In the genomic region with DNA sequence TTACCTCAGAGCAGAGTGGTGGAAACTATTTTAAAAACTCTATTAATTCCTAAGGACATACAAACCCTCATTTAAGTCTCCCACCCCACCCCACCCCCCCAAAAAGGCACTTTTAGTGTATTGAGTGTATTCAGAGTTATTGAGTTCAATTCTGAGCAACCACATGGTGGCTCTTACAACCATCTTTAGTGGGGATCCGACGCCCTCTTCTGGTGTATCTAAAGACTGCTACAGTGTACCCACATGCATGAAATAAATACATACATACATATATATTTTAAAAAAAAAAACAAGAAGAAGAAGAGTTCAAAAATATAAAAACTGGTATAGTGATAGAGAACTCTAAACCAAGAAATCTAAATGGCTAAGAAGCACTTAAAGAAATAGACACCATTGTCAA, we compare ENCODE assay signal across 27 mouse cellular contexts.
DNase-seq lines count a peak whose midpoint lies in the region; TF ChIP-seq lines count a peak whose summit lies in the region.
"Had no signal": no experiment of that assay in that cellular context is flagged by ENCODE, and none has a peak within 500 bp of the region (broad histone marks: within the 10 kb centered on the region; RNA-seq: fewer than 3 reads in every experiment).

No protein-coding gene starts in this region.

- H3K36me3 ChIP-seq in MEL (ENCODE audit: control insufficient read depth in 1 of 2, insufficient read depth in 2 of 2, low read length in 2 of 2): no peaks in the 10 kb centered on the region
- H3K36me3 ChIP-seq in limb, embryonic 10.5 days: no peaks in the 10 kb centered on the region
- H3K36me3 ChIP-seq: embryonic facial prominence, embryonic 10.5 days; forebrain, embryonic 15.5 days; G1E; heart, embryonic 12.5 days; hindbrain, embryonic 12.5 days; midbrain, embryonic 13.5 days had no signal

- H3K9me3 ChIP-seq in MEL (replicated peaks; ENCODE audit: insufficient read depth, low read length): no peaks in the 10 kb centered on the region; the same call in 1 of the 2 replicates
- H3K9me3 ChIP-seq in limb, embryonic 10.5 days (replicated peaks): no peaks in the 10 kb centered on the region
- H3K9me3 ChIP-seq: forebrain, embryonic 15.5 days had no signal

- no peaks in the 10 kb centered on the region for H3K27me3 ChIP-seq in MEL (ENCODE audit: control insufficient read depth in 1 of 2, insufficient read depth in 2 of 2, low read length in 2 of 2)
- no peaks in the 10 kb centered on the region for H3K27me3 ChIP-seq in limb, embryonic 10.5 days (ENCODE audit: low read depth, poor library complexity, severe bottlenecking)
- H3K27me3 ChIP-seq: forebrain, embryonic 15.5 days; heart, embryonic 12.5 days; hindbrain, embryonic 12.5 days; midbrain, embryonic 13.5 days had no signal

- TF ChIP-seq CTCF in lung, adult 2 months (IDR thresholded peaks at IDR 0.05; ENCODE audit: insufficient read depth, low read length): no peak
- no peak; a peak in 1 of 6 replicates for TF ChIP-seq CTCF in MEL (IDR thresholded peaks at IDR 0.05 in 2 of 3, conservative IDR thresholded peaks at IDR 0.05 in 1 of 3; ENCODE audit: control insufficient read depth in 1 of 3, insufficient read depth in 1 of 3, low read depth in 2 of 3, low read length in 3 of 3, poor library complexity in 1 of 3, severe bottlenecking in 1 of 3)

- H3K4me3 ChIP-seq in lung, adult 2 months (replicated peaks; ENCODE audit: extremely low read depth, low read depth, low read length): no peak overlapping the region
- no peak overlapping the region for H3K4me3 ChIP-seq in MEL (ENCODE audit: control insufficient read depth in 1 of 2, insufficient read depth in 1 of 2, low read depth in 2 of 2, low read length in 2 of 2)
- no peak overlapping the region for H3K4me3 ChIP-seq in limb, embryonic 10.5 days
- H3K4me3 ChIP-seq: embryonic facial prominence, embryonic 10.5 days; forebrain, embryonic 15.5 days; heart, embryonic 12.5 days; hindbrain, embryonic 12.5 days; midbrain, embryonic 13.5 days had no signal

- 39% methylated on average over 2 of the region's 2 CpGs for WGBS in lung, adult 2 months
- 38% methylated on average over 2 of the region's 2 CpGs for WGBS in limb, embryonic 10.5 days

- H3K27ac ChIP-seq in MEL (ENCODE audit: control insufficient read depth, low read depth, low read length): no peak overlapping the region
- no peak overlapping the region for H3K27ac ChIP-seq in limb, embryonic 10.5 days
- H3K27ac ChIP-seq: embryonic facial prominence, embryonic 10.5 days; forebrain, embryonic 15.5 days; hindbrain, embryonic 12.5 days; midbrain, embryonic 13.5 days had no signal

- TF ChIP-seq RAD21 in MEL (IDR thresholded peaks at IDR 0.05; ENCODE audit: low read depth, low read length): no peak; the same call in none of the 2 replicates

- H3K4me1 ChIP-seq in lung, adult 2 months (ENCODE audit: control insufficient read depth, insufficient read depth, low read length): no peaks in the 10 kb centered on the region
- H3K4me1 ChIP-seq in MEL (ENCODE audit: control insufficient read depth in 1 of 2, insufficient read depth in 2 of 2, low read length in 2 of 2): no peaks in the 10 kb centered on the region
- no peaks in the 10 kb centered on the region for H3K4me1 ChIP-seq in limb, embryonic 10.5 days
- H3K4me1 ChIP-seq: embryonic facial prominence, embryonic 10.5 days; forebrain, embryonic 15.5 days; heart, embryonic 12.5 days; hindbrain, embryonic 12.5 days; midbrain, embryonic 13.5 days had no signal

- TF ChIP-seq EP300 in MEL (IDR thresholded peaks at IDR 0.05; ENCODE audit: low read depth in 1 of 2, low read length in 2 of 2): no peak

- no peak for TF ChIP-seq POLR2A in lung, adult 2 months (IDR thresholded peaks at IDR 0.05; ENCODE audit: borderline replicate concordance, extremely low read depth, low read depth, low read length)
- TF ChIP-seq POLR2A in MEL (IDR thresholded peaks at IDR 0.05; ENCODE audit: control insufficient read depth in 1 of 2, insufficient read depth in 1 of 2, low read depth in 1 of 2, low read length in 2 of 2, poor library complexity in 1 of 2): no peak

- H3K79me2 ChIP-seq in MEL (ENCODE audit: control insufficient read depth, insufficient read depth, low read length, poor library complexity): no peaks in the 10 kb centered on the region

- DNase-seq in lung, postnatal 36 days: peak; percentile 11
- DNase-seq in lung, adult 2 months: no peak
- DNase-seq in CD4-positive helper T cell, adult 2 months (ENCODE audit: low read depth, low spot score): peak; percentile 32
- DNase-seq in MEL (ENCODE audit: low read depth, low spot score): peak; percentile 15
- peak; percentile 45 for DNase-seq in naive thymus-derived CD4-positive, alpha-beta T cell, adult 2 months (ENCODE audit: low read depth)
- no peak for DNase-seq in cerebellum, adult 9-11 months
- DNase-seq in limb, embryonic 10.5 days (ENCODE audit: low spot score): no peak
- no peak for DNase-seq in lung, postnatal 14 days
- DNase-seq: adrenal gland, postnatal 25 days; cerebellum, adult 9-10 months; gastrocnemius, postnatal 25 days; heart, adult 18-20 months; heart, postnatal 10 days; kidney, adult 11 months; kidney, postnatal 4 days; layer of hippocampus, adult 9-11 months; left cerebral cortex, postnatal 4 days; liver; liver, postnatal 0 days; lung, postnatal 10 days; retina, postnatal 1 day had no signal

- H3K9ac ChIP-seq in MEL (ENCODE audit: control insufficient read depth, low read depth, low read length, poor library complexity, severe bottlenecking): no peak overlapping the region
- H3K9ac ChIP-seq: forebrain, embryonic 15.5 days; heart, embryonic 12.5 days; hindbrain, embryonic 12.5 days; liver, postnatal 0 days; midbrain, embryonic 13.5 days had no signal

TF ChIP-seq in MEL, 35 proteins besides CTCF, POLR2A, EP300 and RAD21:
- TF ChIP-seq SMC3 (IDR thresholded peaks at IDR 0.05; ENCODE audit: low read depth, low read length): 0 out of 2 replicates have a peak, but pooled peaks have one; percentile 15
- TF ChIP-seq HCFC1 (IDR thresholded peaks at IDR 0.05; ENCODE audit: low read depth, low read length): no peak
- no peak for TF ChIP-seq GATA1 (IDR thresholded peaks at IDR 0.05; ENCODE audit: low read depth, low read length)
- no peak for TF ChIP-seq SIN3A (IDR thresholded peaks at IDR 0.05; ENCODE audit: low read length)
- no peak for TF ChIP-seq ZC3H11A (IDR thresholded peaks at IDR 0.05; ENCODE audit: low read depth, low read length)
- no peak for TF ChIP-seq CHD2 (IDR thresholded peaks at IDR 0.05; ENCODE audit: low read length)

Comparison
In these comparisons a context has a peak if more than half of its experiments do, and no peak if none do; other contexts are left out.
1. DNase-seq: peak in lung, postnatal 36 days (single experiment), CD4-positive helper T cell, adult 2 months (single experiment), MEL (single experiment) and naive thymus-derived CD4-positive, alpha-beta T cell, adult 2 months (single experiment); none in lung, adult 2 months (single experiment), cerebellum, adult 9-11 months (single experiment), limb, embryonic 10.5 days (single experiment) and lung, postnatal 14 days (single experiment).